Mouse (Mus musculus) left cerebral cortex, adult 18-20 months (tissue): ENCODE results near the gene Galnt15. TPM values are rescaled to one million over a fixed set of nuclear protein-coding genes. Genes with fewer than 3 reads are reported as not detected.
A peak's percentile ranks its signal among the peaks of the same experiment; 100 is the strongest.

Source experiments
- DNase-seq, 2 experiments: peaks; one replicate each; pipeline ENCODE4 v3.0.0; 2021 to 2022; ENCODE audit warnings: low spot score in 2 of 2, mixed read lengths in 1 of 2
- total RNA-seq, 2 experiments: library from RNA; stranded (reverse); gene quantifications; 2 replicates each; pipeline ENCODE4 v1.2.3; 2021

Gene Galnt15
- total RNA-seq, 2 experiments from 2014 or later = 1.8 to 2.6 TPM

DNA sequence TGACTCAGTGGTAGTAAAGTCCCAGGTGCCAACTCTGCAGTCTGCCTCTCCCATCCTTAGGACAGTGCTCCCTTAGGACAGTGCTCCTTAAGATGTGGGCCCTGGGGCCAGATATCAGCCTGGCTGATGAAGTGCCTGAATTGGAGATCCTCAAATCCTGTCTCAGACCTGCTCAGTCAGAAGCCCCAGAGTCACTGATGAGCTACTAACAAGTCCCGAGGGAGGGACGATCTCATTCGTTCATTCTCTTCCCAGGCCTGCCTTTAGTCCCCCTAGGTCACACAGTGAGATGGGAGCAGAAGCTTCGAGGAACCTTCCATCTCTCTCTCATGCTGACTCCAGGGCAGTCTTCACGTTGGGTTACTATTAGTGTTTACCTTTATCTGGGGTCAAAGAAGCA, 1.3 kb downstream of the Galnt15 start:
- no peak for DNase-seq

DNA sequence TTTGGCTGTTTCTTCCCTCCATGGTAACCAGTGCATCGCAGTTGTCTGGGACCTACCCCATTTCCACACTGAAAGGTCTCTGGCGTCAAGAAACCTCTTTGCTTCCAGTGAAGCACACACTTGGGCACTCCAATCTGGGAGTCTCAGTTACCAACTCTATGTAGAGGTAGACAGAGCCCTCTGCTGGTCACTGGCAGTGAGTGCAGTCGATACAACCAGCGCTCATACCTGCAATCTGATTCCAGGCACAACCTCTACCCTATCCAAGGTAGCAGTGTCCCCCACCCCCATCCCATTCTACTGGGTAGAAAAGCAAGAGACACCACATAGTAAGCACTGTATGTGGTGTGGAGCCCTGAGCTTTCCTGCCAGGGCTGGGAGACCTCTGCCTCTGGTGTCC, 3.7 kb downstream of the Galnt15 start:
- DNase-seq = peak; percentile 70 to 76

GRCm38 (mm10) chr14:32036482-32036881, 7.7 kb downstream of the Galnt15 start:
- DNase-seq = no peak

- DNase-seq = no peak
Measured at GRCm38 (mm10) chr14:32037661-32038252, 9.0 kb downstream of the Galnt15 start.

- DNase-seq = no peak
Measured at GRCm38 (mm10) chr14:32042108-32042507, 13.3 kb downstream of the Galnt15 start.

- DNase-seq = no peak
Measured at GRCm38 (mm10) chr14:32046357-32046756, 17.6 kb downstream of the Galnt15 start.

DNA sequence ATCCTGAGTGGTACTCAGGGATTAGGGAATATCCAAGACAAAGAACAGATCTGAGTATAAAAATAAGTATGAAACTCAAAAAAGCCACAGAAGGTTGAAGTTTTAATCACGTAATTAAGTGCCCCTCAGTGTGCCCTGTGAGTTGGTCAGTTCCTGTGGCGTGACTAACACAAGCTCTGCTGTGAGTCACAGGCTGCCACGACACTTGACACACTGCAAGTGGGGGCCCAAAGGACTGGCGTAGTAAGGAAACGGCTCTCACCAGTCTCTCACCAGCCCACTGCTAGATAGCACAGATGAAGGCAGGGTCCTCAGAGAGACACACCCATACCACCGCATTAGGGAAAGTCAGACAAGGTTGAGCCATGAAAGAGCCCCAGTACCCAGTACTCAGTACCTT, 21.4 kb downstream of the Galnt15 start:
- DNase-seq = no peak

- no peak for DNase-seq
Measured at GRCm38 (mm10) chr14:32053895-32054294, 25.1 kb downstream of the Galnt15 start.

DNA sequence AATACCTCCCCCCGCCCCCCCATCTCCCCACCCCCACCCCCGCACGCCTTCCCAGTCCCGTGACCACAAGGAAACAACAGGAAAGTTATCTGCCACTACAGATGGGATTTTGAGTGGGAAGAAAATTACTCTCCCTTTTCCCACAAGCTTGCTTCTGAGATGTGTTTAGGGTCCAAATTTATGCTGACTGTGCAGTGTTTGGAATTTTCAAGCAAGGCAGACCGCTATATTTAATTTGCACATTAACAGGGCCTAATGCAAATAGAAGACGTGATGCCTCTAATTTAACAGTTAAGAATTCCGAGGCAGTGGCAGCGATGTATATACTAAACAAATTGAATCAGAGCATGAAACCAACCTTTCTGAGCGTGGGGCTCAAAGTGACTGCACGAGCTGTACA, 26.0 kb downstream of the Galnt15 start:
- DNase-seq = no peak

GRCm38 (mm10) chr14:32055781-32056180, 27.0 kb downstream of the Galnt15 start:
- no peak for DNase-seq

DNA sequence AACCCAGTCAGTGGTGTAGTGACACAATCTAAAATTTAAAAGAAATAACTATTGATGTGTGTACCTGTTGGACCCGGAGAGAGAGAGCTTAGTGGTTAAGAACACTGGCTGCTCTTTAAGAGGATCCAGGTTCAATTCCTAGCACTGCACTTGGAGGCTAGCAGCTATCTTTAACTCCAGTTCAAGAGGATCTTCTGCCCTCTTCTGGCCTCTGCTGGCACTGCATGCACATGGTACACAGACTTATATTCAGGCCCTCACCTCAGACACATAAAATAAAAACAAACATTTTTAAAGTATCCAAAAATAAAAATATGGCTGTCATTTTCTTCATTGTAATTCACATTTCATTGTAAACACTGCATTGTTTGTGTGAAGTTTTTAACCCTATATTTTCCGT, 27.9 kb downstream of the Galnt15 start:
- DNase-seq = no peak

- no peak for DNase-seq
Measured at GRCm38 (mm10) chr14:32057664-32058063, 28.9 kb downstream of the Galnt15 start.

DNA sequence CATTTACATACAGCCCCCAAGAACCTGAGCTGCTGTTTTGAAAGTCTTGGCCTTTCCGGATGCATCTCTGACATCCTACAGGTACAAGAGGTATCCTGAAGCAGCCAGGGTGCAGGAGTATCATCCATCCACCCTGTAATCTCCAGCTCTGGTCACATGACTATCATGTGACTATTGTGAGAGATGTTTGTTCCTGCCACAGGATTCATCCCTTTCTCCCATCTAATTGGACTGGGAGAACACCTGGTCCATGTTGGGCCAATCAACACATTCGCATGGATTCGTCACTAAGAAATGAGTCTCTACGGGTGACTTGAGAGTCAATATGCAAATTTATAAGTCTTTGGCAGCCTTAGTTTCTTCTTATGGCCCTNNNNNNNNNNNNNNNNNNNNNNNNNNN, 32.6 kb downstream of the Galnt15 start:
- no peak for DNase-seq

GRCm38 (mm10) chr14:32072807-32073206, 44.0 kb downstream of the Galnt15 start:
- no peak for DNase-seq

DNA sequence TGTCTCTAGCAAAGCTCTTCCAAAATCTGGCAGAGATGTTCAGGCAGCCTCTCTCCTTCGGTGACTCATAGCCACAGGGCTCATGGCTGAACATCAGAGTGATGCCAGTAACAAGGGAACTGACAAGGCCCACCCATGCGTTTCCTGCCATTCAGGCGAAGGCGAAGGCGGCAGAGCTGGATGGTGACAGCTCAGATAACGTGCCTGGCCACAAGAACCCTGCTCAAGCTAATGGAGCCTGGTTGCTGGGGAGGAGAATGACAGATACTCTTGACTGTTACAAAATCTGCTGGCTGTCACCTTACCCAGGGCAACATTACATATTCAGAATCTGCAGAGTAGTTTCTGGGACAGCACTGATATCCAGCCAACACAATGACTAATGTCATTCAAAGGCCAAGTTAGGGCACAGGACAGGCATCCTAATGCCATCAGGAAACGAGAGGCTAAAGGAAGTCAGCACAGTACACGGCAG, 44.5 kb downstream of the Galnt15 start:
- DNase-seq = peak; percentile 45 to 61

DNA sequence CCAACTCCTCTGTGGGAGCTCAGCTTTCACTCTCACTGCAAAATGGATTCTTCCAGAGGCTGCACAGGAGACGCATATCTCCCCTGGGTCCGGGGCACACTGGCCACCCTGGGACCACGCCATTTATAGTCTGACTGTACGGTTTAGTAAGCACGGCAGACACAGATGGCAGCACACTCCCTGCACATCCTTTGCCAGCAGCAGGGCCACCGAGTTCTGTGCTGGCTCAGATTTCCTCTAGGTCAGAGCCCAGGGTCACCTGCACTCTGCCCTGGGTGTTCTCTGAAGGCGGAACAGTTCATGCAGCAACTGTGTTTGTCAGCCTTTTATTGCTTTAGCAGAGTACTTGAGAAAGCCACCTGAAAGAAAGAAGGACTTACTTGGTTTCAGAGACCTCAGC, 45.1 kb downstream of the Galnt15 start:
- no peak for DNase-seq

DNA sequence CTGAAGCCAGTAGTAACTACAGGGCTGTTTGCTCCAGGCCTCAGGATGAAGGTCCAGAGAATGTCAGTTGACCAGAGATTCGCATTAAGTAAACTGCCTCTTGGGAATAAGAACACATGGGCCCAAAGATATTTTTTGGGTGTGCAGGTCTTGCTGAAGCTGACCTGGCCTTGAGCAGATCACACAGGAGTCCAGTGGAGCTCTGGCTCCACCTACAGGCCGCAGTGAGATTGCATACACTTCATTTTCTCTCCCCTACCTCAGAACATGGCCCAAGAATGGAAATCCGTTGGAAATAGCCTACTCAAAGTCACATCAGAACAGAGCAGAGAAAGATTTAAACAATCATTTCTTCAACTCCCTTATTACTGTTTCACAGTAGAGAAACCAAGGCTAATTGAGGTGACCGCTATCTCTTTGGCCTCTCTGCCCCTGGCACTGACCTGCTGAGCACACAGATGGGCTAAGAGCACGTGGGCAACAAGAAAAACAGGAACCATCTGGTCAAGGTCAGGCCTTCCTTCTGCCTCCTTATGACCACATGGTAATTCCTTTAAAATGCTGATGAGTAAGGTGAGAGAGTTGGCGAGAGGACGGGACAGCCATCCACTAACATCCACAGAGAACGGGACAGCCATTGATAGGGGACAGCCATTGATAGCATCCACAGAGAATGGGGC, 48.2 kb downstream of the Galnt15 start:
- peak; percentile 51 to 72 for DNase-seq

- peak in 1 of 2 experiments; percentile 10 for DNase-seq
Measured at GRCm38 (mm10) chr14:32081026-32081425, 52.2 kb downstream of the Galnt15 start.

- DNase-seq = no peak
Measured at GRCm38 (mm10) chr14:32082891-32083290, 54.1 kb downstream of the Galnt15 start.

DNA sequence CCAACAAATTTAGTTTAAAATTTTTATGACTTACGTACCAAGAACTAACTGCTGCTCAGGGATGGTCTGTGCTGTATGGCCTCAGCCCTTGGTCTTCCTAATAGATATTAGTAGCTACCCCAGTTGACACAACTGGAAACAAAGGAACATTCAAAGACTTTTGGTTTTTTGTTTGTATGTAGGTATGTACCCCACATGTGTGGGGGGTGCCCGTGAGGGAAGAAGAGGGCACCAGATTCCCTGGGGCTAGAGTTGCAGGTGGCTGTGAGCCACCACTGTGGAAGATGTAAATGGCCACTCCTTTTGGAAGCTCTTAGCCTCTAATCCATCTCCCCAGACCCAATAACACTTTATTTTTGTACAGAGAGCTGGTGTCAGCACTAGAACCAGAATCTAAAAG, 54.7 kb downstream of the Galnt15 start:
- no peak for DNase-seq

- peak in 1 of 2 experiments; percentile 86 for DNase-seq
Measured at GRCm38 (mm10) chr14:32084761-32085485, 56.1 kb downstream of the Galnt15 start, which contains the start of gene Oxnad1. Oxnad1 (plus strand) TSS chr14:32085374.
